Mouse (Mus musculus) ovary, postnatal 36 days (tissue): Measurements from ENCODE around the gene Tln1.
"Not testable (repeated sequence)": the region's sequence is repeated elsewhere in the genome, so short reads cannot be mapped to it uniquely, and the experiment has no call there.

Source experiments
- DNase-seq: peaks from one replicate; pipeline ENCODE4 v3.0.0; 2022; ENCODE audit warnings: low spot score, mixed read lengths

Tln1 gene

GRCm38 (mm10) chr4:43578376-43579204 lies 16.1 kb upstream of the Tln1 start, which contains the start of the genes Rgp1 and Gba2:
TSS of gene Rgp1 (plus strand) at chr4:43578715.
TSS of gene Gba2 (minus strand) at chr4:43578873.
- DNase-seq = peak; percentile 89

DNA sequence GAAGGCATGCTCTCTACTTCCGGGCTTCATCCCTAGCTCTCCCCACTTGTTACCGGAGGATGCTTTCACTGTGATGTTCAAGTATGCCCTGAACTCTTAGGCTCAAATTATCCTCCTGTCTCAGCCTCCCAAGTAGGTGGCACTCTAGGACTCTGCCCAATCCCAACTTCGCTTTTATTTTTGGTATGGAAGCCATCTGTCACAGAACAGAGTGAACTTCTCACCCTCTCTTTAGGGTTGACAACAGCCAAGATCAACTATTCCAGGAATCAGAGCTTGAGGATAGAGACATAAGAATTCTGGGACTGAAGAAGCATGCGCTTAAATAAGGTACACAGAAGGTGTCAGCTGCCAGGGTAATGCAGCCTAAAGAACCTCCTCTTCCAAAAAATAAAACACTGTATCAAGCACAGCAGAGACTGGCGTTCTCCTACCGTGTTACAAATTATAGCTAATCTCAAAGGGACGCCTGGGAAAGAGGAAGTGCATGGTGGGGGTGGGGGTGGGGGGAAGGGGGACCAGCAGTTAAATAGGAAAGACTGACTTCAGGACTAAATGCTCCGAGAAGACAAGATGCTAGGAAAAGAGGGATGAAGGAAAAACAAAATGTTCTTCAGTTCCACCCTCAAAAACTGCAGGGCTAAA lies 14.9 kb upstream of the Tln1 start:
- DNase-seq = no peak

DNA sequence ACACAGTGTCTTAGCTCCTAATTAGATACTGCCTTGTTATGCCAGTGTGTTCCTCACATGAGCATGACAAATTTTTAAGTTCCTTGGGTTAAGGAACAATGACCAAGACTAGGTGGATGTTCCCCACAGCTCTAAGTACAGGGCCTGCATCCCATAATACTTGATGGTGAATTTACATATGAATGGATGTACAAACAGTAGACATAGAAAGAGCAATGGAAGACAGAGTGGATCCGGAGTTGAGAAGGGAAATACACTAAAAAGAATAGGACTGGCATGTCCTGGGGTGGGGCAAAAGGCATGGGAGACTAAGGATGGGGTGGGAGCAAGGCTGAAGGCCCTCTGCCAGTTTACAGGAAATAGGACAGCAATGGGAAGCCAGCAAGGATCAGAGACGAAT lies 12.9 kb upstream of the Tln1 start:
- DNase-seq = no peak

- no peak for DNase-seq
Measured at GRCm38 (mm10) chr4:43573561-43573960, 11.1 kb upstream of the Tln1 start.

GRCm38 (mm10) chr4:43571395-43572045 lies 9.0 kb upstream of the Tln1 start:
- no peak for DNase-seq

GRCm38 (mm10) chr4:43567140-43567539 lies 4.6 kb upstream of the Tln1 start:
- DNase-seq = no peak

- no peak for DNase-seq
Measured at GRCm38 (mm10) chr4:43564231-43564630, 1.7 kb upstream of the Tln1 start.

- no peak for DNase-seq
Measured at GRCm38 (mm10) chr4:43563601-43563875, 1.0 kb upstream of the Tln1 start.

GRCm38 (mm10) chr4:43562769-43563600 lies 494 bp upstream of the Tln1 start:
- DNase-seq = no peak

DNA sequence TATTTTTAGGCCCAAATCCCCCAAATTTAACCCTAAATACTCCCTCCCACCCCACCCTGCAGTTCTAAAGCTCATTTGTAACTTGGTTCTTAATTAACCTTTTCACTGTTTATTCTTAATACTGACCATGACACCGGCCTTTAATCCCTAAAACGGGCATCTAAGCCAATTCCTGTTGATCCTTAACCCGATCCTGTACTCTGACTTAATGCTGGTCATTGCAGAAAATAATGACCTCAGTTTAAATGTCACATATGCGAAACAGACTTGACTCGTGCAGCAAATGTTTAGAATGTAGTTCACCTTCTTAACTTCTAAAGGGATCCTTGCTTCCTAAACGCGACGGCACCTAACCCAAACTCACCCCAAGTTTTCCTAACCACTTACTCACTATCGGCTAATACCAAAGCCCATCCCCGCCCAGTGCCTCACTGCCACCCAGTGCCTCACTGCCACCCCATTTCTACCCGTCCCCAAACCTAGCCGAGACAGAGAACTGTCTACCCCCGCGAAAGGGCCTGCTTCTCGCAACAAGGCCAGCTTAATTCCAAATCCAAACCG lies 975 bp downstream of the Tln1 start:
- DNase-seq = no peak

DNA sequence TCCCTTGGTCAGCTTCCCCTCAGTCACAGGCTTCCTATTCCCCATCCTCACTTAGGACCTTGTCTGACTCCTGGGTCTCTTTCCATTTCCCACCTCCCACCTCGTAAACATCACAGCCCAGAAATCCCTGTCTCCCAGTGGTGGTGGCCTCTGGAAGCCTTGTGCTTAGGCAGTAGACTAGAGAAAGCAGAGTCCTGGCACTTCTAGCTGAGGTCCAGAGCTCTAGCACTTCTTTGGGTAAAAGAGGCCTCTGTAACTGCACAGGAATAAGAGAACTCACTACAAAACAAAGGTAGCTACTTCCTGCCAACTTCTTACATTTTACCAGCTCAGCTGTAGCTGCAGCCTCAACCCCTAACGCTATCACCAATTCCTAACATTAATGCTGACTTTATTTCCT lies 1.5 kb downstream of the Tln1 start:
- DNase-seq = no peak

- DNase-seq = no peak
Measured at GRCm38 (mm10) chr4:43560243-43560611, 2.3 kb downstream of the Tln1 start.

DNA sequence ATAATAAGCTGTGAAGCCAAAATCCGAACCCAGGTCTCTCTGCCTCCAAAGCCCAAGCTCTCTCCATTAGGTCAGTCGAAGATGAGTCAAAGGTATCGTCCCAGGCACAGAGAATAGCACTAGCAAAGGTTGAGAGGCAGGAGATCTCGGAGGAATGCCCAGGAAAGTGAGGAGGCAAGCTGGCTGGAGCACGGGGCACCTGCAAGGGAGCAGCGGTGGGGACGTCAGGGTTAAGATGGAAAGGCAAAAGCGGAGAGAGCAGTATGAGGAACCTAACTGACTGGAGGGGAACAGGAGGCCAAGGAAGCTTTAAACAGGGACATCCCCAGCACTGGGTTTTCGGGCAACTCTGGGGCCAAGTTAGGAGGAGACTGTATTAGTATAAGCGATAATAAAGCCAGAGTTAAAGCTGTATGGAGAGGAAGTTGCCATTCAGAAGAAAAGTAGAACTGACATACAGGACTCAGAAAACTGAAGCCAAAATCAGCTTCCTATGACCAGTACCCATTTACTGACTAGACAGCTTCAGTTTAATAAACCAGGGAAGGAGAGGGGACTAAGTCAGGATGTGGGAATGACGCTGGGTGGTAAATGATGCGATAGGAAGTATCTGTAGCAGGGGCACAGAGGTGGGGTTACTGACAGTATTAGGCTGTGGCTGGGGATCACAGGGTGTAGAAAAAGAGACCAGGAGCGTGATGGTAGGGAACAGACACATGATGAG lies 2.8 kb downstream of the Tln1 start:
- no peak for DNase-seq

DNA sequence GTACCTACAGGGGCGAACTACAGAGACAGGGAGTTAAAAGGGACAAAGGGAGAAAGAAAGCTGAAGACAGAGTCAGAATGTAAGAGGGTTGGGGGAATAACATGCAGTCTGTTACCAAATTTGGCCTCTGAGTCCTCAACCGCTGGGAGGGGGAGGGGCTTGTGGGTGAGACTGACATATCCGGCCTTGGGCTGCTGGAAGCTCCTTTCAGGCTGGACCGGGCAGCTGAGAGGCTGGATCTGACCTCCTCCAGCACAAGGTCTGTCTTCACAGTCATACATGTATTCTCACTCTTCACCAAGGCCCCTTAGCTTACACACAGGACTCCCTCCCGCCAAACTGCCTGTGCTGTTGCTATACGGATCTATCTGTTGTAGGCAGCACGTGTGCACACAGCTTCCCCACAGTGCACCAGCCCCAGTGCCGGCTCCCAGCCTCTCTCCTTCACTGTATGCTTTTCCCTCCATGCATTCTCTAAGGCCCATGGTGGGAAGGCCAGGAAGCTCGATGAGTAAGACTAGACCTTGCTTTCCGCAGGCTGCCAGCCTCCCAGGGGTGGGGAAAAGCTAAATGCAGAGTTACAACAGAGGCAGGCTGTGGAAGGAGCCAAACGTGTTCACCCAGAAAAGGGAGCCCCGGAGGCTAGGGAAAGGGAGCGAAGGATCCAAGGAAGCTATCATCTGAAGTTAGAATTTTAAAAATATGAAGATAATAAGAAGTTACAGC lies 3.7 kb downstream of the Tln1 start:
- peak; percentile 69 for DNase-seq

DNA sequence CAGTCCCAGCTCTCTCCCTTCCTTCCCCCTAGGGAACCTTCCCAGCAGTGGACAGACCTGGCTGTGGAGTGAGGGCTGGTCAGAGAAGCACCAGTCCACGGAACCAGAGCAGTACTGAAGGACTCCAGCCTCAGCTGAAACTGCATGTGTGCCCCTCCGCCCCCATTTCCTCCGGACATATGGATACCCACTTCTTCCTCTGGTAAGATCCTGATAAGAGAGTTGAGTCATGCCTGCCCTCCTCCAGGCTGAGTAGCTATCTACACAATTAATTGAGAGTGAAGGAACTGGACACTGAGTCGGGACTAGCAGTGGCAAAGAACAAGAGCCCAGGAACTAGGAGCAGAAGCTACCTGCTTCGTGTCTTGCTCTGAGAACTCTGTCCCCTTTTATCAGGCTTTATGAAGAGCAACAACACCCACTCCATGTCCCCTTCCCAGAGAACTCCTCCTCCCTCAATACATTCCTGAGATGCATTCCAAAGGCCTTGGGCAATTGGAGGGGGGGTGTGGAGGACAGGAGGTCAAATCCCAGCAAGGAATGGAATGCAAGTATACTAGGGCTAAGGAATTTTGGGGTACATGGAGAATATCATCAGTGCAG lies 4.4 kb downstream of the Tln1 start:
- no peak for DNase-seq

DNA sequence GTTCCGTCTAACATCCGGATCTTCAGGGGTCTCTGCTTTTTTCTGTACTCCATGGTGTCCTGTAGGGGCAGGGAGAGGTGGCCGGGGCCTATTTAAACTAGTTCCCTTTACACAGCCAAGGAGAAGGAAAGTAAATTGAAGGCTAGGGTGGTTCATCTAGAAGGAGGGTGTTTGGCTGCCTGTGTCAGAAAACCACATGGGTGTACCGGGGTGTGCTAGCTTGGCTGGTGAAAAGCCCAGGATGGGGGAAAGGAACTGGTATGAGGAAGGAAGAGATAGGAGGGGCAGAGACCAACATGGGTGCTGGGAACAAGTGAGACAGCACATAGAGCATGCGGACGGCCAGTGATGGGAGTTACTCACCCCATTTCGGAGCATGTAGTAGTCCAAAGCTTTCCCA lies 6.6 kb downstream of the Tln1 start:
- no peak for DNase-seq

GRCm38 (mm10) chr4:43553891-43554290 lies 8.6 kb downstream of the Tln1 start:
- no peak for DNase-seq

GRCm38 (mm10) chr4:43552437-43552836 lies 10.1 kb downstream of the Tln1 start:
- no peak for DNase-seq

DNA sequence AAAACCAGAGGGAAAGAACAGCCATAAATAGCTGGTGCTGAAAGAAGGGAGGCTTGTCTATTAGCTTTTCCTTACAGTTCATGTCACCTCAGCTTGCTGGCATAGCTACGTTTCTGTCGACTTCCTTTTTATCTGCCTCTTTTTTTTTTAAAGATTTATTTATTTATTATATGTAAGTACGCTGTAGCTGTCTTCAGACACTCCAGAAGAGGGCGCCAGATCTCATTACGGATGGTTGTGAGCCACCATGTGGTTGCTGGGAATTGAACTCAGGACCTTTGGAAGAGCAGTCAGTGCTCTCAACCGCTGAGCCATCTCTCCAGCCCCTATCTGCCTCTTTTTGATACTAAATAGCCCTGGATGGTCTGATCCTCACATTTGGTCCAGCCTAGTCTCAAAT lies 10.6 kb downstream of the Tln1 start:
- not testable (repeated sequence) for DNase-seq

GRCm38 (mm10) chr4:43549055-43549454 lies 13.4 kb downstream of the Tln1 start:
- no peak for DNase-seq
